Mouse (Mus musculus) E14TG2a.4 (cell line): ENCODE data around the gene Rxra.

Experiments
- H3K27me3 ChIP-seq: 2 replicates; pipeline ENCODE4 v1.6.1; 2014; ENCODE audit warnings: low read length, control low read depth; ENCODE audit not compliant: insufficient read depth
- H3K36me3 ChIP-seq: 2 replicates; pipeline ENCODE4 v1.6.1; 2014; ENCODE audit warnings: low read length, control low read depth; ENCODE audit not compliant: insufficient read depth
- H3K4me1 ChIP-seq: replicated peaks from 2 replicates; pipeline ENCODE4 v1.6.1; 2014; ENCODE audit warnings: low read depth, low read length, control low read depth
- H3K4me3 ChIP-seq: replicated peaks from 2 replicates; pipeline ENCODE4 v1.5.1; 2014; ENCODE audit warnings: mild to moderate bottlenecking, low read length
- H3K9me3 ChIP-seq: 2 replicates; pipeline ENCODE4 v1.6.1; 2014; ENCODE audit warnings: low read length, control low read depth
- CTCF ChIP-seq: conservative IDR thresholded peaks from 2 replicates; pipeline ENCODE4 v1.5.1; 2014; ENCODE audit warnings: low read length
- NANOG ChIP-seq: IDR thresholded peaks from 2 replicates; pipeline ENCODE4 v1.6.1; 2014; ENCODE audit warnings: borderline replicate concordance, low read length, mixed read lengths
- POU5F1 ChIP-seq: IDR thresholded peaks from 2 replicates; pipeline ENCODE4 v1.6.1; 2014; ENCODE audit warnings: low read length, borderline replicate concordance

Gene Rxra

GRCm38 (mm10) chr2:27684017-27684657 is 7.9 kb downstream of the Rxra start:
- Histone ChIP-seq H3K4me1 (peaks cover 52% of the 10 kb centered on the region), H3K9me3 (no peaks in the 10 kb centered on the region), H3K4me3 (peak overlapping the region; percentile 14; the same call in 1 of the 2 replicates), H3K36me3 (no peaks in the 10 kb centered on the region), H3K27me3 (peaks cover 16% of the 10 kb centered on the region)
- no peak for TF ChIP-seq CTCF
- TF ChIP-seq POU5F1: peak; percentile 72; the same call in 1 of the 2 replicates

GRCm38 (mm10) chr2:27685917-27686316 is 9.7 kb downstream of the Rxra start:
- no peaks in the 10 kb centered on the region for H3K36me3 ChIP-seq
- peaks cover 40% of the 10 kb centered on the region for H3K4me1 ChIP-seq
- H3K4me3 ChIP-seq: no peak overlapping the region
- no peak for TF ChIP-seq CTCF
- no peak for TF ChIP-seq NANOG
- TF ChIP-seq POU5F1: no peak
- no peaks in the 10 kb centered on the region for H3K9me3 ChIP-seq
- H3K27me3 ChIP-seq: no peaks in the 10 kb centered on the region

GRCm38 (mm10) chr2:27686335-27686734 is 10.1 kb downstream of the Rxra start:
- H3K4me1 ChIP-seq: peaks cover 42% of the 10 kb centered on the region
- TF ChIP-seq CTCF (no peak), NANOG (no peak), POU5F1 (no peak)
- no peaks in the 10 kb centered on the region for H3K9me3 ChIP-seq
- H3K36me3 ChIP-seq: no peaks in the 10 kb centered on the region
- H3K27me3 ChIP-seq: no peaks in the 10 kb centered on the region
- no peak overlapping the region for H3K4me3 ChIP-seq

GRCm38 (mm10) chr2:27687041-27687440 is 10.8 kb downstream of the Rxra start:
- Histone ChIP-seq H3K36me3 (no peaks in the 10 kb centered on the region), H3K4me3 (no peak overlapping the region), H3K9me3 (no peaks in the 10 kb centered on the region), H3K4me1 (peaks cover 35% of the 10 kb centered on the region), H3K27me3 (no peaks in the 10 kb centered on the region)
- TF ChIP-seq POU5F1 (no peak), NANOG (no peak)

- TF ChIP-seq POU5F1: no peak
- no peak for TF ChIP-seq CTCF
- no peak for TF ChIP-seq NANOG
- Histone ChIP-seq H3K27me3 (no peaks in the 10 kb centered on the region), H3K9me3 (no peaks in the 10 kb centered on the region), H3K4me3 (no peak overlapping the region), H3K4me1 (peaks cover 29% of the 10 kb centered on the region), H3K36me3 (no peaks in the 10 kb centered on the region)
These were observed 11.7 kb downstream of the Rxra start for GRCm38 (mm10) chr2:27687973-27688372.

GRCm38 (mm10) chr2:27690714-27691113 is 14.5 kb downstream of the Rxra start:
- Histone ChIP-seq H3K36me3 (no peaks in the 10 kb centered on the region), H3K4me3 (no peak overlapping the region), H3K4me1 (peaks cover 18% of the 10 kb centered on the region), H3K27me3 (no peaks in the 10 kb centered on the region), H3K9me3 (no peaks in the 10 kb centered on the region)
- TF ChIP-seq NANOG (no peak), CTCF (no peak), POU5F1 (no peak)

GRCm38 (mm10) chr2:27691139-27691720 is 15.0 kb downstream of the Rxra start:
- no peaks in the 10 kb centered on the region for H3K36me3 ChIP-seq
- H3K4me1 ChIP-seq: peaks cover 18% of the 10 kb centered on the region
- TF ChIP-seq POU5F1: no peak
- TF ChIP-seq NANOG: no peak
- TF ChIP-seq CTCF: no peak
- H3K4me3 ChIP-seq: no peak overlapping the region
- no peaks in the 10 kb centered on the region for H3K27me3 ChIP-seq
- no peaks in the 10 kb centered on the region for H3K9me3 ChIP-seq

- Histone ChIP-seq H3K9me3 (0 out of 2 replicates have a peak, but pooled peaks cover 3% of the 10 kb centered on the region), H3K27me3 (no peaks in the 10 kb centered on the region), H3K4me1 (peaks cover 18% of the 10 kb centered on the region), H3K4me3 (no peak overlapping the region), H3K36me3 (no peaks in the 10 kb centered on the region)
- no peak for TF ChIP-seq CTCF
- no peak for TF ChIP-seq POU5F1
- no peak for TF ChIP-seq NANOG
These were observed 16.4 kb downstream of the Rxra start for GRCm38 (mm10) chr2:27692608-27693007.
